Mouse (Mus musculus) liver, adult 2 months (tissue): ENCODE data around the gene Hist1h3e. TPM values are rescaled to one million over a fixed set of nuclear protein-coding genes. Genes with fewer than 3 reads are reported as not detected.

Experiments used
- DNase-seq: peaks from one replicate; pipeline ENCODE4 v3.0.0-alpha.2; 2011; ENCODE audit warnings: low read depth, low spot score; ENCODE audit errors: extremely low read depth
- H3K27ac ChIP-seq: fragments of 200-500 bp; replicated peaks from 2 replicates; pipeline ENCODE4 v1.5.1; 2012; ENCODE audit warnings: low read depth, mild to moderate bottlenecking, control low read depth, inconsistent platforms, low read length; ENCODE audit not compliant: insufficient read depth
- H3K27me3 ChIP-seq: fragments of 200-500 bp; 2 replicates; pipeline ENCODE4 v1.6.1; 2012; ENCODE audit warnings: mild to moderate bottlenecking, moderate library complexity, low read length, inconsistent platforms; ENCODE audit not compliant: control insufficient read depth, insufficient read depth
- H3K36me3 ChIP-seq: fragments of 200-500 bp; 2 replicates; pipeline ENCODE4 v1.6.1; 2012; ENCODE audit warnings: low read length, inconsistent platforms; ENCODE audit not compliant: control insufficient read depth, insufficient read depth
- H3K4me1 ChIP-seq: fragments of 200-500 bp; 2 replicates; pipeline ENCODE4 v1.6.1; 2011; ENCODE audit warnings: low read length; ENCODE audit not compliant: control insufficient read depth, insufficient read depth
- H3K4me3 ChIP-seq: fragments of 200-500 bp; 2 replicates; pipeline ENCODE4 v1.5.1; 2011; ENCODE audit warnings: low read depth, mild to moderate bottlenecking, control low read depth, low read length, moderate library complexity; ENCODE audit not compliant: insufficient read depth
- H3K79me2 ChIP-seq: fragments of 200-500 bp; 2 replicates; pipeline ENCODE4 v1.6.1; 2012; ENCODE audit warnings: inconsistent platforms, mild to moderate bottlenecking, low read length, moderate library complexity; ENCODE audit not compliant: control insufficient read depth, insufficient read depth
- H3K9ac ChIP-seq: fragments of 200-500 bp; 2 replicates; pipeline ENCODE4 v1.6.1; 2012; ENCODE audit warnings: low read depth, mild to moderate bottlenecking, control low read depth, inconsistent platforms, low read length
- CTCF ChIP-seq: fragments of 200-500 bp; IDR thresholded peaks from 2 replicates; pipeline ENCODE4 v1.5.1; 2011; ENCODE audit warnings: low read depth, low read length, control low read depth
- POLR2A ChIP-seq: fragments of 200-500 bp; IDR thresholded peaks from 2 replicates; pipeline ENCODE4 v1.6.1; 2011; ENCODE audit warnings: low read length, control low read depth; ENCODE audit not compliant: insufficient read depth; ENCODE audit errors: extremely low read depth
- WGBS: fragments of 180-500 bp; shearing (Covaris S2); methylation state at CpG from one replicate; pipeline ENCODE4 v1.1.7; 2018; 5-methylcytosine and 5-hydroxymethylcytosine counted together
- polyA plus RNA-seq: library from polyadenylated mRNA; depleted of rRNA; stranded (reverse); fragments of >200 nt; gene quantifications from 2 replicates; pipeline ENCODE4 v1.2.3, GENCODE M21; 2012
- total RNA-seq: library from RNA; depleted of rRNA; stranded (reverse); fragments of >200 nt; gene quantifications from 2 replicates; pipeline ENCODE4 v1.2.3, GENCODE M21; 2014

The Hist1h3e gene
- total and polyA plus RNA-seq, 2 experiments: 2.6 to 19.9 TPM

DNA sequence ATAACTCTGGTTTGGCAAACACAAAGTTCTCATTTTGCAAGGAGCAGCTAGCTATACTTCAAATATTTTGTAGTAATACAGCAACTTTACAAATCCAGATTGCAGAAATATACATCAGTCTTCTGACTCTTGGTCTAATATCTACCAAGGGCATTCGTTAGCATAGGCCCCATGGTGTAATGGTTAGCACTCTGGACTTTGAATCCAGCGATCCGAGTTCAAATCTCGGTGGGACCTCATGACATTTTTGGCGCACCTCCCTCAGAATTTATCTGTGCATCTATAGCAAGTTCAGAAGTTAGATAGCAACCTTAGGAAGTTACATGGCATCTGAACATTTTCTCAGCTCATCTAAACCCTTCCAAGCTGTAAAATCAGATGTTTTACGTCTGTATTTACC lies 43.3 kb downstream of the Hist1h3e start:
- Histone ChIP-seq H3K27me3 (no peaks in the 10 kb centered on the region), H3K9ac (no peak overlapping the region), H3K27ac (no peak overlapping the region), H3K4me3 (peak overlapping the region; percentile 24; the same call in 1 of the 2 replicates), H3K36me3 (no peaks in the 10 kb centered on the region), H3K4me1 (peaks cover 2% of the 10 kb centered on the region; the same call in 1 of the 2 replicates), H3K79me2 (no peaks in the 10 kb centered on the region)
- TF ChIP-seq POLR2A (no peak), CTCF (no peak)
- WGBS: 1% methylated on average over 6 of the region's 6 CpGs
- DNase-seq: peak; percentile 77

GRCm38 (mm10) chr13:23518295-23518603 lies 43.9 kb downstream of the Hist1h3e start:
- Histone ChIP-seq H3K4me1 (peaks cover 2% of the 10 kb centered on the region; the same call in 1 of the 2 replicates), H3K36me3 (no peaks in the 10 kb centered on the region), H3K79me2 (no peaks in the 10 kb centered on the region), H3K27me3 (no peaks in the 10 kb centered on the region), H3K4me3 (peak overlapping the region; percentile 47; the same call in 1 of the 2 replicates), H3K27ac (no peak overlapping the region), H3K9ac (no peak overlapping the region)
- under 1% methylated on average over 6 of the region's 6 CpGs for WGBS
- TF ChIP-seq POLR2A: no peak
- no peak for TF ChIP-seq CTCF
- no peak for DNase-seq

GRCm38 (mm10) chr13:23517603-23518294 lies 44.4 kb downstream of the Hist1h3e start:
- no peak overlapping the region for H3K27ac ChIP-seq
- no peak overlapping the region for H3K9ac ChIP-seq
- peak; percentile 84 for DNase-seq
- WGBS: under 1% methylated on average over 27 of the region's 27 CpGs
- H3K79me2 ChIP-seq: no peaks in the 10 kb centered on the region
- no peaks in the 10 kb centered on the region for H3K27me3 ChIP-seq
- peaks cover 2% of the 10 kb centered on the region; the same call in 1 of the 2 replicates for H3K4me1 ChIP-seq
- TF ChIP-seq POLR2A (no peak), CTCF (no peak)
- H3K4me3 ChIP-seq: peak overlapping the region; percentile 55
- no peaks in the 10 kb centered on the region for H3K36me3 ChIP-seq

GRCm38 (mm10) chr13:23516822-23517602 lies 45.2 kb downstream of the Hist1h3e start:
- Histone ChIP-seq H3K4me3 (peak overlapping the region; percentile 55), H3K36me3 (no peaks in the 10 kb centered on the region), H3K9ac (peak overlapping the region; percentile 56), H3K27me3 (no peaks in the 10 kb centered on the region), H3K4me1 (peaks cover 2% of the 10 kb centered on the region; the same call in 1 of the 2 replicates), H3K27ac (peak overlapping the region; percentile 46; the same call in 1 of the 2 replicates), H3K79me2 (no peaks in the 10 kb centered on the region)
- DNase-seq: peak; percentile 79
- TF ChIP-seq POLR2A (no peak), CTCF (no peak)
- under 1% methylated on average over 19 of the region's 19 CpGs for WGBS

DNA sequence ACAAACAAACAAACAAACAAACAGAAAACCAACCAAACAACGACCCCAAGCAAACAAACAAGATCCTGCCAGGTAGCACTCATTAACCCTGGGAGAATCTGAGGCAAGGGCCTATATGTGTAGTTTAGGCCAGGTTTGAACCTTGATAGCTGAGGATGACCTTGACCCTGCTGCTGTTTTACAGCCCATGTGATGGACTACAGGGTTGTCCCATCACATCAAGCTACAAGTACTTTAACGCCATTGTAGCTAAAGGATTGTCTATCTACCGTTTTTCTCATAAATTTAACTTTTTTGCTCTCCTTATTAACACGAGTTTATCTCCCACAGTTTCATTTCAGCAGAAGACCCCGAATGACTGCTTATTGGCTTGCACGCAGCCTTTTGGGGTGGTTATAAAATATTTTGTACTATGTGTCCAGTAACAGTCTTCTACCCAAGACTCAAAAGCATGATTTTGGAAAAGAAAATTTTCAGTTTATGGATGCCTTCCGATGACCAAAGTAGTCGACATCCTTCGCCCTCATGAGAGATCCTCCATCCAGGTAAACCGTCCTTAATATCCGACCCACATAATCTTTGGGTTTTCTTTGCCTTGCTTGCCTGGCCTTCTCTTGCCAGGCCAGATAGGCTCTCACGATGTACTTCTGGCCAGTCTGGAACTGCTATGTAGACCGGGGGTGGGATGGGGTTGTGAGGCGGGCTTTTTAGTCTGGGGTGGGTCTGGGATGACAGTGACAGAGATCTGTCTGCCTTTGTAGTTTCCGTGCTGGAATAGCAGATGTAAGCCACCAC lies 46.1 kb downstream of the Hist1h3e start:
- H3K27me3 ChIP-seq: no peaks in the 10 kb centered on the region
- no peak for DNase-seq
- H3K4me1 ChIP-seq: peaks cover 2% of the 10 kb centered on the region; the same call in 1 of the 2 replicates
- H3K9ac ChIP-seq: no peak overlapping the region
- no peak for TF ChIP-seq POLR2A
- no peak for TF ChIP-seq CTCF
- H3K4me3 ChIP-seq: no peak overlapping the region
- H3K27ac ChIP-seq: no peak overlapping the region
- no peaks in the 10 kb centered on the region for H3K36me3 ChIP-seq
- no peaks in the 10 kb centered on the region for H3K79me2 ChIP-seq
- WGBS: 64% methylated on average over 15 of the region's 15 CpGs

DNA sequence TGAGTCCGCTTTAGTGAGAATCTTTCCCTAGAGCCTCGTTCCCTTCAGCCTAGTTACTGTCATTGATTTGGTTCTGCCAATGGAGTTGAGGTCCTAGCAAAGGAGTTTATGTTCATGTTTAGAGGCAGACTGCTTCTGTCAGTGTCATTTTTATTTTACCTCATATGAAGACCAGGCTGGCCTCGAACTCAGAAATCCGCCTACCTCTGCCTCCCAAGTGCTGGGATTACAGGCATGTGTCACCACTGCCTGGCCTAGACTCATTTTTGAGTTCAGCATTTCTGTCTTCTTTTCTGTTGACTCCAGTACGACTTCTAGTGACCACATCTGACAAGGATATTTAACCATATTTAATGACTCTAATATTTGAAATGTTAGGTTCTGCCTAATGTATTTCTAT lies 46.9 kb downstream of the Hist1h3e start:
- peaks cover 2% of the 10 kb centered on the region; the same call in 1 of the 2 replicates for H3K4me1 ChIP-seq
- H3K4me3 ChIP-seq: no peak overlapping the region
- TF ChIP-seq CTCF: no peak
- no peak for TF ChIP-seq POLR2A
- no peak for DNase-seq
- H3K36me3 ChIP-seq: no peaks in the 10 kb centered on the region
- H3K9ac ChIP-seq: no peak overlapping the region
- no peaks in the 10 kb centered on the region for H3K79me2 ChIP-seq
- H3K27ac ChIP-seq: no peak overlapping the region
- no peaks in the 10 kb centered on the region for H3K27me3 ChIP-seq
- WGBS: 84% methylated on average over 5 of the region's 5 CpGs
